In genomic region chr19:12499485-12499884, GRCm38 (mm10) we compare ENCODE assay signal across 9 mouse cellular contexts. TPM values are rescaled to one million over a fixed set of nuclear protein-coding genes. Genes with fewer than 3 reads are reported as not detected.
A peak's percentile ranks its signal among the peaks of the same experiment; 100 is the strongest.
DNase-seq lines count a peak whose midpoint lies in the region; ATAC-seq and TF ChIP-seq lines count a peak whose summit lies in the region.
"Had no signal": no experiment of that assay in that cellular context is flagged by ENCODE, and none has a peak within 500 bp of the region (broad histone marks: within the 10 kb centered on the region; RNA-seq: fewer than 3 reads in every experiment).

No protein-coding gene starts in this region.

- H3K36me3 ChIP-seq in heart, postnatal 0 days (replicated peaks; ENCODE audit: control insufficient read depth, insufficient read depth, low read length), result no peaks in the 10 kb centered on the region
- no peaks in the 10 kb centered on the region for H3K36me3 ChIP-seq in heart, embryonic 10.5 days
- no peaks in the 10 kb centered on the region for H3K36me3 ChIP-seq in forebrain, postnatal 0 days (ENCODE audit: insufficient read depth)
- 0 out of 2 replicates have a peak, but pooled peaks cover 4% of the 10 kb centered on the region for H3K36me3 ChIP-seq in midbrain, embryonic 14.5 days (ENCODE audit: control insufficient read depth, insufficient read depth, low read length)

- no peak overlapping the region for H3K27ac ChIP-seq in heart, postnatal 0 days (ENCODE audit: low read depth)
- no peak overlapping the region for H3K27ac ChIP-seq in heart, embryonic 10.5 days
- peak overlapping the region; percentile 91; the same call in 1 of the 2 replicates for H3K27ac ChIP-seq in forebrain, postnatal 0 days (ENCODE audit: low read depth, low read length)
- peak overlapping the region; percentile 95 for H3K27ac ChIP-seq in midbrain, embryonic 14.5 days (replicated peaks; ENCODE audit: low read depth, low read length)

- no peak overlapping the region for H3K9ac ChIP-seq in heart, postnatal 0 days (replicated peaks; ENCODE audit: low read depth, low read length)
- peak overlapping the region; percentile 95 for H3K9ac ChIP-seq in forebrain, postnatal 0 days
- peak overlapping the region; percentile 97 for H3K9ac ChIP-seq in midbrain, embryonic 14.5 days (replicated peaks; ENCODE audit: low read length)

- intact Hi-C loops in left cerebral cortex, postnatal 14 days (cut with DNase I), result loop anchor here (5.0 kb wide), 1 partner anchor 367 kb away; no protein-coding TSS in a partner anchor

- 0 out of 2 replicates have a peak overlapping the region, but pooled peaks have one; percentile 95 for H3K4me2 ChIP-seq in heart, postnatal 0 days (ENCODE audit: low read depth, low read length)
- H3K4me2 ChIP-seq in forebrain, postnatal 0 days (ENCODE audit: low read depth), result peak overlapping the region; percentile 79
- peak overlapping the region; percentile 68 for H3K4me2 ChIP-seq in midbrain, embryonic 14.5 days (ENCODE audit: low read length)

- H3K27me3 ChIP-seq in heart, postnatal 0 days (ENCODE audit: control insufficient read depth, insufficient read depth, low read length), result peaks cover 16% of the 10 kb centered on the region
- H3K27me3 ChIP-seq in heart, embryonic 10.5 days (ENCODE audit: insufficient read depth, poor library complexity, severe bottlenecking), result peaks cover 29% of the 10 kb centered on the region
- no peaks in the 10 kb centered on the region for H3K27me3 ChIP-seq in forebrain, postnatal 0 days (ENCODE audit: insufficient read depth, low read length)
- H3K27me3 ChIP-seq in midbrain, embryonic 14.5 days (ENCODE audit: control insufficient read depth, insufficient read depth, low read length), result no peaks in the 10 kb centered on the region

- H3K9me3 ChIP-seq in heart, postnatal 0 days (replicated peaks; ENCODE audit: control insufficient read depth, low read length), result no peaks in the 10 kb centered on the region
- H3K9me3 ChIP-seq in heart, embryonic 10.5 days, result no peaks in the 10 kb centered on the region
- H3K9me3 ChIP-seq in forebrain, postnatal 0 days (ENCODE audit: low read length), result no peaks in the 10 kb centered on the region
- no peaks in the 10 kb centered on the region for H3K9me3 ChIP-seq in midbrain, embryonic 14.5 days (ENCODE audit: control insufficient read depth, low read length)

- DNase-seq in heart, postnatal 0 days (ENCODE audit: low spot score), result no peak
- no peak for DNase-seq in heart, embryonic 10.5 days (ENCODE audit: low spot score)
- peak; percentile 9 for DNase-seq in R1 (ENCODE audit: low read depth, low spot score)
- DNase-seq in forebrain, postnatal 0 days, result no peak
- no peak for DNase-seq in midbrain, embryonic 14.5 days
- DNase-seq in adrenal gland, adult 18-20 months (ENCODE audit: low spot score in 2 of 2), result no peak
- no peak for DNase-seq in left cerebral cortex, postnatal 14 days (ENCODE audit: low spot score in 2 of 2)
- no peak for DNase-seq in thymus, postnatal 25 days
- DNase-seq: gastrocnemius, postnatal 36 days had no signal

- TF ChIP-seq EP300 in heart, postnatal 0 days (IDR thresholded peaks at IDR 0.05; ENCODE audit: low read depth), result no peak

- H3K4me1 ChIP-seq in heart, postnatal 0 days (ENCODE audit: control insufficient read depth, insufficient read depth), result no peaks in the 10 kb centered on the region
- 0 out of 2 replicates have a peak, but pooled peaks cover 15% of the 10 kb centered on the region for H3K4me1 ChIP-seq in heart, embryonic 10.5 days
- H3K4me1 ChIP-seq in forebrain, postnatal 0 days (ENCODE audit: insufficient read depth), result peaks cover 14% of the 10 kb centered on the region
- peaks cover 31% of the 10 kb centered on the region for H3K4me1 ChIP-seq in midbrain, embryonic 14.5 days (ENCODE audit: control insufficient read depth, insufficient read depth, low read length)

- 33% methylated on average over 2 of the region's 2 CpGs for WGBS in heart, postnatal 0 days
- 33% methylated on average over 2 of the region's 2 CpGs for WGBS in heart, embryonic 10.5 days
- WGBS in forebrain, postnatal 0 days, result 8% methylated on average over 2 of the region's 2 CpGs
- 1% methylated on average over 2 of the region's 2 CpGs for WGBS in midbrain, embryonic 14.5 days

- H3K4me3 ChIP-seq in heart, postnatal 0 days (ENCODE audit: low read depth, low read length), result peak overlapping the region; percentile 15; the same call in 1 of the 2 replicates
- H3K4me3 ChIP-seq in heart, embryonic 10.5 days, result no peak overlapping the region
- H3K4me3 ChIP-seq in forebrain, postnatal 0 days (ENCODE audit: low read depth, low read length), result peak overlapping the region; percentile 80
- peak overlapping the region; percentile 93 for H3K4me3 ChIP-seq in midbrain, embryonic 14.5 days (replicated peaks; ENCODE audit: low read depth, low read length)

- no peak for TF ChIP-seq CTCF in heart, postnatal 0 days (IDR thresholded peaks at IDR 0.05; ENCODE audit: low read depth)
- no peak for TF ChIP-seq CTCF in forebrain, postnatal 0 days (IDR thresholded peaks at IDR 0.05; ENCODE audit: low read depth)

- no peak for ATAC-seq in heart, postnatal 0 days (ENCODE audit: insufficient read depth, low read depth)
- no peak for ATAC-seq in forebrain, postnatal 0 days
- no peak for ATAC-seq in midbrain, embryonic 14.5 days (ENCODE audit: low FRiP score, low TSS enrichment)

RNA-seq across cellular contexts. Expression of gene Dtx4, which starts 1.8 kb away (rescaled TPM):
- 1.5 and 3.8 TPM in 2 replicates for total RNA-seq in heart, postnatal 0 days (2014; rRNA removed; ENCODE audit: low replicate concordance)
- 1.2 and 1.3 TPM in 2 replicates for polyA plus RNA-seq in heart, postnatal 0 days (2015; fragmentation: Nextera tagmentation; extraction: Ambion mirVana)
- polyA plus RNA-seq in heart, embryonic 10.5 days (2016; fragmentation: Nextera tagmentation; extraction: Ambion mirVana), result 0.91 and 2.9 TPM in 2 replicates
- 43.2 and 48.8 TPM in 2 replicates for total RNA-seq in forebrain, postnatal 0 days (2014; rRNA removed)
- 20.6 and 21.2 TPM in 2 replicates for polyA plus RNA-seq in forebrain, postnatal 0 days (2015; fragmentation: Nextera tagmentation; extraction: Ambion mirVana)
- 35.7 and 46.0 TPM in 2 replicates for polyA plus RNA-seq in midbrain, embryonic 14.5 days (2014; fragmentation: Nextera tagmentation; extraction: Ambion mirVana)
- 10 to 100 TPM; 14.7 to 30.5 TPM for total RNA-seq in adrenal gland, adult 18-20 months (2021)
- total RNA-seq in left cerebral cortex, postnatal 14 days (2021), result 10 to 100 TPM; 46.5 to 52.1 TPM

RNA-seq across cellular contexts. Expression of gene Mpeg1, which starts 38.9 kb away (rescaled TPM):
- 0.46 and 3.6 TPM in 2 replicates for total RNA-seq in heart, postnatal 0 days (2014; rRNA removed; ENCODE audit: low replicate concordance)
- 0.36 and 0.37 TPM in 2 replicates for polyA plus RNA-seq in heart, postnatal 0 days (2015; fragmentation: Nextera tagmentation; extraction: Ambion mirVana)
- polyA plus RNA-seq in heart, embryonic 10.5 days (2016; fragmentation: Nextera tagmentation; extraction: Ambion mirVana), result 0.05 TPM in 1 of 2 replicates, not detected in the other
- total RNA-seq in forebrain, postnatal 0 days (2014; rRNA removed), result 3.2 and 3.5 TPM in 2 replicates
- polyA plus RNA-seq in forebrain, postnatal 0 days (2015; fragmentation: Nextera tagmentation; extraction: Ambion mirVana), result 0.63 and 1.1 TPM in 2 replicates
- 1.00 and 1.1 TPM in 2 replicates for polyA plus RNA-seq in midbrain, embryonic 14.5 days (2014; fragmentation: Nextera tagmentation; extraction: Ambion mirVana)
- total RNA-seq in adrenal gland, adult 18-20 months (2021), result 10 to 100 TPM; 31.6 to 57.3 TPM
- 1 to 10 TPM; 5.0 to 6.2 TPM for total RNA-seq in left cerebral cortex, postnatal 14 days (2021)

RNA-seq across cellular contexts. Expression of gene Fam111a, which starts 46.1 kb away (rescaled TPM):
- total RNA-seq in heart, postnatal 0 days (2014; rRNA removed; ENCODE audit: low replicate concordance), result 8.4 and 9.3 TPM in 2 replicates
- polyA plus RNA-seq in heart, postnatal 0 days (2015; fragmentation: Nextera tagmentation; extraction: Ambion mirVana), result 6.6 and 8.6 TPM in 2 replicates
- polyA plus RNA-seq in heart, embryonic 10.5 days (2016; fragmentation: Nextera tagmentation; extraction: Ambion mirVana), result 20.4 and 21.3 TPM in 2 replicates
- total RNA-seq in forebrain, postnatal 0 days (2014; rRNA removed), result 4.3 and 4.4 TPM in 2 replicates
- polyA plus RNA-seq in forebrain, postnatal 0 days (2015; fragmentation: Nextera tagmentation; extraction: Ambion mirVana), result 2.9 and 3.2 TPM in 2 replicates
- 4.5 and 8.3 TPM in 2 replicates for polyA plus RNA-seq in midbrain, embryonic 14.5 days (2014; fragmentation: Nextera tagmentation; extraction: Ambion mirVana)
- total RNA-seq in adrenal gland, adult 18-20 months (2021), result 1 to 10 TPM; 3.2 to 4.8 TPM
- total RNA-seq in left cerebral cortex, postnatal 14 days (2021), result 1 to 10 TPM; 1.9 to 2.7 TPM

Comparison
In these comparisons a context has a peak if more than half of its experiments do, and no peak if none do; other contexts are left out.
1. H3K27ac ChIP-seq: peak in forebrain, postnatal 0 days (single experiment) and midbrain, embryonic 14.5 days (single experiment); none in heart, postnatal 0 days (single experiment) and heart, embryonic 10.5 days (single experiment).
2. Peak in every context shown above with its lines, with median percentiles within 50 percentile points of each other: H3K4me2 ChIP-seq.